In genomic region chr10:112928452-112929221, GRCm38 (mm10) we compare ENCODE assay signal across 8 mouse cellular contexts. TPM values are rescaled to one million over a fixed set of nuclear protein-coding genes. Genes with fewer than 3 reads are reported as not detected.
DNase-seq lines count a peak whose midpoint lies in the region; ATAC-seq and TF ChIP-seq lines count a peak whose summit lies in the region.

TSS of gene Atxn7l3b (minus strand) at chr10:112929001.

- no peak for TF ChIP-seq EP300 in lung, postnatal 0 days (IDR thresholded peaks at IDR 0.05)

- peak within 1 kb of the TSS; percentile 69 for H3K4me2 ChIP-seq in lung, postnatal 0 days (replicated peaks; ENCODE audit: low read depth, low read length)

- WGBS in hindbrain, embryonic 10.5 days: under 1% methylated on average over 70 of the region's 70 CpGs
- WGBS in lung, postnatal 0 days: under 1% methylated on average over 65 of the region's 70 CpGs

- peaks cover 30% of the 10 kb centered on the region for H3K4me1 ChIP-seq in hindbrain, embryonic 10.5 days (replicated peaks)
- peaks cover 24% of the 10 kb centered on the region; the same call in 1 of the 2 replicates for H3K4me1 ChIP-seq in lung, postnatal 0 days (ENCODE audit: insufficient read depth, low read depth, low read length)

- no peaks in the 10 kb centered on the region for H3K9me3 ChIP-seq in hindbrain, embryonic 10.5 days
- H3K9me3 ChIP-seq in lung, postnatal 0 days (ENCODE audit: low read length): no peaks in the 10 kb centered on the region

- no peaks in the 10 kb centered on the region for H3K27me3 ChIP-seq in hindbrain, embryonic 10.5 days (ENCODE audit: insufficient read depth, poor library complexity, severe bottlenecking)
- H3K27me3 ChIP-seq in lung, postnatal 0 days (replicated peaks; ENCODE audit: insufficient read depth, low read length): no peaks in the 10 kb centered on the region

- DNase-seq in MN1 (ENCODE audit: low spot score): peak; percentile 97
- peak; percentile 96 for DNase-seq in cerebellum, adult 9-10 months
- DNase-seq in hindbrain, embryonic 10.5 days (ENCODE audit: low spot score): peak; percentile 94
- DNase-seq in layer of hippocampus, adult 9-11 months: peak; percentile 93
- peak; percentile 93 for DNase-seq in lung, postnatal 0 days (ENCODE audit: low spot score)
- DNase-seq in ovary, postnatal 14 days (ENCODE audit: low spot score): peak; percentile 97
- DNase-seq in thymus, postnatal 14 days: peak; percentile 97

- H3K9ac ChIP-seq in lung, postnatal 0 days (replicated peaks; ENCODE audit: low read depth): peak within 1 kb of the TSS; percentile 99

- TF ChIP-seq CTCF in lung, postnatal 0 days (IDR thresholded peaks at IDR 0.05): no peak

- peaks cover 42% of the 10 kb centered on the region for H3K36me3 ChIP-seq in hindbrain, embryonic 10.5 days
- no peaks in the 10 kb centered on the region for H3K36me3 ChIP-seq in lung, postnatal 0 days (ENCODE audit: insufficient read depth, low read length)

- peak; percentile 98 for ATAC-seq in frontal cortex, adult (ENCODE audit: low TSS enrichment)
- ATAC-seq in lung, postnatal 0 days: peak; percentile 100

- peak within 1 kb of the TSS; percentile 99 for H3K27ac ChIP-seq in hindbrain, embryonic 10.5 days
- peak within 1 kb of the TSS; percentile 97 for H3K27ac ChIP-seq in lung, postnatal 0 days (ENCODE audit: low read length)

- peak within 1 kb of the TSS; percentile 86 for H3K4me3 ChIP-seq in hindbrain, embryonic 10.5 days
- H3K4me3 ChIP-seq in lung, postnatal 0 days (ENCODE audit: low read depth, low read length): peak within 1 kb of the TSS; percentile 88

RNA-seq across cellular contexts. Expression of gene Atxn7l3b, which starts in this region (rescaled TPM):
- polyA plus RNA-seq in hindbrain, embryonic 10.5 days (2016; fragmentation: Nextera tagmentation; extraction: Ambion mirVana): 196 and 210 TPM in 2 replicates
- 171 and 191 TPM in 2 replicates for polyA plus RNA-seq in lung, postnatal 0 days (2015; fragmentation: Nextera tagmentation; extraction: Ambion mirVana)

Comparison
In these comparisons a context has a peak if more than half of its experiments do, and no peak if none do; other contexts are left out.
1. Peak in every context shown above with its lines: DNase-seq, ATAC-seq, H3K4me3 ChIP-seq and H3K27ac ChIP-seq.